Mouse (Mus musculus): ENCODE results near the gene Rgma. TPM values are rescaled to one million over a fixed set of nuclear protein-coding genes. Genes with fewer than 3 reads are reported as not detected.

Rgma gene
- polyA plus RNA-seq, 1 experiment from 2014 or later = 3.2 TPM

Other genes with a start within 250 kb of the Rgma start
- gene Chd2, start 166.3 kb downstream of the Rgma start, polyA plus RNA-seq (2014; fragmentation: Nextera tagmentation; extraction: Ambion mirVana) = 46.9 and 53.0 TPM in 2 replicates